Mouse (Mus musculus) B cell, adult 67 days (primary cell): Measurements from ENCODE around the gene Robo2. TPM values are rescaled to one million over a fixed set of nuclear protein-coding genes. Genes with fewer than 3 reads are reported as not detected.

Experiments
- total RNA-seq, 2 experiments: library from RNA; stranded (reverse); gene quantifications; 4 replicates each; pipeline ENCODE4 v1.2.4; 2023

Robo2 gene
- total RNA-seq, result not detected

GRCm38 (mm10) chr16:74411481-74412251 is at the start of gene Robo2:
Gene Robo2 (minus strand): TSS chr16:74411825.

